9 mouse cellular contexts compared by ENCODE assay signal in the genomic region with DNA sequence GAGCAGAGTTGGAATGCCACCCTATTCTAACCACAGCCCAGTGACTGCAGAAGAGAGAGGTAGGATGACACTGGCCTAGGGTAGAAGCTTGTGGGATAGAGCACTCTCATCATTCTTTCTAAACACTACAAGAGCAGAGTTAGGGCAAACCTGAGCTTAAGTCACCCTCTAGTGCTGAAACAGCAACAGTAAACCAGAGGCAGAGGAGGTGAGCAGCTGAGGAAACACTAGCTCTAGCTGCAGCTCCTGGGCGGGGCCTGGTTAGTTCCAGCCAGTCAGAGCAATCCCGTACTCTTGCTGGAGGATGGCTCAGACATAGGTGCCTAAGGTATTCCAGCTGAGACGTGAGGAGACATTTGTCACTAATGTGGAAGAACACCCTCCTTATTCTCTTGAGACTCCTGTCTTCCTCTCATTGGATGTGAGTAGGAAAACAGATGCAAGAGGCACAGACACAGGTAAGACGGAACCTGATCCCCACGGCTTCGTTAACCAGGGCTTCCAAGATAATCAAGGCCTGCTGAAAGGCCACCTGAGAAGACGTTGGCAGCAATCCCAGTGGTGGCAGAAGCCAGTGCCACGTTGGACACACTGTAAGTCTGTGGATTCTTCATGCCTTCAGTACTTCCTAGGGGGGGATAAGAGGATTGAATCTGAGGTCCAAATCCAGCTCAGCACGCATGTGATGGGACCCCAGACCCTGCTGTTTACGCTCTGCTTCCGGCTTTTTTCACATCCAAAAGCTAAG.
A peak's percentile ranks its signal among the peaks of the same experiment; 100 is the strongest.
DNase-seq lines count a peak whose midpoint lies in the region; ATAC-seq lines count a peak whose summit lies in the region.
"Had no signal": no experiment of that assay in that cellular context is flagged by ENCODE, and none has a peak within 500 bp of the region (broad histone marks: within the 10 kb centered on the region; RNA-seq: fewer than 3 reads in every experiment).

No protein-coding gene starts in this region.

- intact Hi-C loops in left cerebral cortex, postnatal 4 days (cut with DNase I): loop anchor here (5.0 kb wide), 1 partner anchor 384 kb away; no protein-coding TSS in a partner anchor

- no peak overlapping the region for H3K9ac ChIP-seq in heart, embryonic 11.5 days (ENCODE audit: low read depth, low read length)
- no peak overlapping the region for H3K9ac ChIP-seq in forebrain, embryonic 11.5 days (ENCODE audit: low read length)
- H3K9ac ChIP-seq: neural tube, embryonic 12.5 days had no signal

- no peaks in the 10 kb centered on the region for H3K9me3 ChIP-seq in heart, embryonic 11.5 days (replicated peaks; ENCODE audit: control insufficient read depth, low read length)
- H3K9me3 ChIP-seq in forebrain, embryonic 11.5 days (ENCODE audit: control insufficient read depth, low read length): no peaks in the 10 kb centered on the region
- H3K9me3 ChIP-seq: neural tube, embryonic 12.5 days had no signal

- no peak overlapping the region for H3K4me3 ChIP-seq in heart, embryonic 11.5 days (ENCODE audit: low read depth, low read length)
- no peak overlapping the region for H3K4me3 ChIP-seq in forebrain, embryonic 11.5 days (ENCODE audit: low read depth, low read length)
- H3K4me3 ChIP-seq: neural tube, embryonic 12.5 days had no signal

- ATAC-seq in heart, embryonic 11.5 days (replicated peaks; ENCODE audit: insufficient number of reproducible peaks, low FRiP score, low TSS enrichment): no peak
- ATAC-seq in forebrain, embryonic 11.5 days (replicated peaks; ENCODE audit: low FRiP score): no peak

- no peaks in the 10 kb centered on the region for H3K27me3 ChIP-seq in heart, embryonic 11.5 days (ENCODE audit: control insufficient read depth, insufficient read depth, low read length)
- H3K27me3 ChIP-seq in forebrain, embryonic 11.5 days (ENCODE audit: control insufficient read depth, insufficient read depth, low read length): no peaks in the 10 kb centered on the region
- H3K27me3 ChIP-seq: neural tube, embryonic 12.5 days had no signal

- no peak overlapping the region for H3K4me2 ChIP-seq in heart, embryonic 11.5 days
- no peak overlapping the region for H3K4me2 ChIP-seq in forebrain, embryonic 11.5 days (ENCODE audit: low read depth, low read length, severe bottlenecking)
- H3K4me2 ChIP-seq: neural tube, embryonic 12.5 days had no signal

- H3K4me1 ChIP-seq in heart, embryonic 11.5 days (ENCODE audit: control insufficient read depth, insufficient read depth, low read length): no peaks in the 10 kb centered on the region
- H3K4me1 ChIP-seq in forebrain, embryonic 11.5 days (replicated peaks; ENCODE audit: control insufficient read depth, insufficient read depth, low read length): no peaks in the 10 kb centered on the region
- H3K4me1 ChIP-seq: neural tube, embryonic 12.5 days had no signal

- DNase-seq in heart, adult 18-20 months: peak; percentile 23 to 30
- peak; percentile 3 for DNase-seq in retina, adult 2 months (ENCODE audit: low read depth, low spot score)
- DNase-seq in retina, embryonic 14.5 days (ENCODE audit: low spot score): no peak
- DNase-seq in embryo, embryonic 11 days: peak; percentile 49
- peak; percentile 18 for DNase-seq in left cerebral cortex, postnatal 4 days
- DNase-seq in T-cell, adult 2 months (ENCODE audit: low spot score): no peak
- DNase-seq in forebrain, embryonic 11.5 days (ENCODE audit: low spot score): no peak

- WGBS in heart, embryonic 11.5 days (ENCODE audit: insufficient replicate concordance): 67% methylated on average over 11 of the region's 11 CpGs
- 79% methylated on average over 11 of the region's 11 CpGs for WGBS in forebrain, embryonic 11.5 days

- H3K27ac ChIP-seq in heart, embryonic 11.5 days (ENCODE audit: low read depth, low read length): no peak overlapping the region
- H3K27ac ChIP-seq in forebrain, embryonic 11.5 days (ENCODE audit: low read depth, low read length): no peak overlapping the region
- H3K27ac ChIP-seq: neural tube, embryonic 12.5 days had no signal

- no peaks in the 10 kb centered on the region for H3K36me3 ChIP-seq in heart, embryonic 11.5 days (ENCODE audit: control insufficient read depth, insufficient read depth, low read length)
- no peaks in the 10 kb centered on the region for H3K36me3 ChIP-seq in forebrain, embryonic 11.5 days (ENCODE audit: control insufficient read depth, insufficient read depth, low read length)
- H3K36me3 ChIP-seq: neural tube, embryonic 12.5 days had no signal

Comparison
In these comparisons a context has a peak if more than half of its experiments do, and no peak if none do; other contexts are left out.
1. DNase-seq: peak in heart, adult 18-20 months (2 of 2), retina, adult 2 months (single experiment), embryo, embryonic 11 days (single experiment) and left cerebral cortex, postnatal 4 days (single experiment); none in retina, embryonic 14.5 days (single experiment), T-cell, adult 2 months (single experiment) and forebrain, embryonic 11.5 days (single experiment).